Mouse (Mus musculus): Measurements from ENCODE around the gene Zcwpw1.
A peak's percentile ranks its signal among the peaks of the same experiment; 100 is the strongest.
"Not testable (repeated sequence)": the region's sequence is repeated elsewhere in the genome, so short reads cannot be mapped to it uniquely, and the experiment has no call there.

Gene Zcwpw1

GRCm38 (mm10) chr5:137787151-137787928 is at the start of gene Zcwpw1, which contains the start of gene Mepce:
Gene Zcwpw1, plus strand, starts transcription at chr5:137787798.
Gene Mepce, minus strand, starts transcription at chr5:137787655.
- peak; percentile 97 to 98 for DNase-seq

- no peak for DNase-seq
These were observed 49.1 kb upstream of the Zcwpw1 start for GRCm38 (mm10) chr5:137738516-137738915.

GRCm38 (mm10) chr5:137739471-137739870 is 48.1 kb upstream of the Zcwpw1 start:
- DNase-seq: no peak

- peak in 1 of 2 experiments; percentile 28 for DNase-seq
These were observed 47.1 kb upstream of the Zcwpw1 start for GRCm38 (mm10) chr5:137740506-137740905.

- peak; percentile 83 to 85 for DNase-seq
These were observed 46.3 kb upstream of the Zcwpw1 start, which contains the start of gene Nyap1 for GRCm38 (mm10) chr5:137741023-137741931. Gene Nyap1, minus strand, starts transcription at chr5:137741607.

- DNase-seq: no peak
These were observed 45.5 kb upstream of the Zcwpw1 start for GRCm38 (mm10) chr5:137742048-137742447.

- no peak for DNase-seq
These were observed 44.8 kb upstream of the Zcwpw1 start for GRCm38 (mm10) chr5:137742836-137743235.

GRCm38 (mm10) chr5:137744197-137744596 is 43.4 kb upstream of the Zcwpw1 start:
- no peak for DNase-seq

GRCm38 (mm10) chr5:137745214-137746171 is 42.1 kb upstream of the Zcwpw1 start, which contains the start of gene Tsc22d4:
Gene Tsc22d4, plus strand, starts transcription at chr5:137745730.
- peak; percentile 77 to 84 for DNase-seq

- peak in 1 of 2 experiments; percentile 65 for DNase-seq
These were observed 41.2 kb upstream of the Zcwpw1 start for GRCm38 (mm10) chr5:137746282-137746850.

GRCm38 (mm10) chr5:137746851-137747325 is 40.7 kb upstream of the Zcwpw1 start:
- peak in 1 of 2 experiments; percentile 16 for DNase-seq

- peak; percentile 45 to 61 for DNase-seq
These were observed 40.2 kb upstream of the Zcwpw1 start for GRCm38 (mm10) chr5:137747326-137747961.

GRCm38 (mm10) chr5:137748130-137748770 is 39.3 kb upstream of the Zcwpw1 start:
- peak in 1 of 2 experiments; percentile 5 for DNase-seq

- DNase-seq: no peak
These were observed 38.3 kb upstream of the Zcwpw1 start for GRCm38 (mm10) chr5:137749196-137749836.

- not testable (repeated sequence) for DNase-seq
These were observed 37.4 kb upstream of the Zcwpw1 start for GRCm38 (mm10) chr5:137750212-137750611.

GRCm38 (mm10) chr5:137751221-137751887 is 36.2 kb upstream of the Zcwpw1 start:
- DNase-seq: no peak

- no peak for DNase-seq
These were observed 35.6 kb upstream of the Zcwpw1 start for GRCm38 (mm10) chr5:137751988-137752387.

- no peak for DNase-seq
These were observed 34.3 kb upstream of the Zcwpw1 start for GRCm38 (mm10) chr5:137753111-137753832.

- no peak for DNase-seq
These were observed 32.2 kb upstream of the Zcwpw1 start for GRCm38 (mm10) chr5:137755425-137755824.
